Mouse (Mus musculus) testis, adult 2 months (tissue): ENCODE measurements at regions not wholly inside any gene's neighbourhood (a gene's known extent, or its start where the extent isn't known, plus 50 kb on each side); places are given as distances from the start of the nearest gene placed in this dataset.

Experiments
- CTCF ChIP-seq: fragments of 200-500 bp; IDR thresholded peaks from 2 replicates; pipeline ENCODE4 v1.5.1; 2012; ENCODE audit warnings: low read depth, mild to moderate bottlenecking, inconsistent platforms, low read length, moderate library complexity; ENCODE audit not compliant: control insufficient read depth, insufficient read depth, insufficient replicate concordance
- POLR2A ChIP-seq: fragments of 200-500 bp; IDR thresholded peaks from 2 replicates; pipeline ENCODE4 v1.6.1; 2012; ENCODE audit warnings: low read depth, mild to moderate bottlenecking, inconsistent platforms, low read length, moderate library complexity; ENCODE audit not compliant: control insufficient read depth

DNA sequence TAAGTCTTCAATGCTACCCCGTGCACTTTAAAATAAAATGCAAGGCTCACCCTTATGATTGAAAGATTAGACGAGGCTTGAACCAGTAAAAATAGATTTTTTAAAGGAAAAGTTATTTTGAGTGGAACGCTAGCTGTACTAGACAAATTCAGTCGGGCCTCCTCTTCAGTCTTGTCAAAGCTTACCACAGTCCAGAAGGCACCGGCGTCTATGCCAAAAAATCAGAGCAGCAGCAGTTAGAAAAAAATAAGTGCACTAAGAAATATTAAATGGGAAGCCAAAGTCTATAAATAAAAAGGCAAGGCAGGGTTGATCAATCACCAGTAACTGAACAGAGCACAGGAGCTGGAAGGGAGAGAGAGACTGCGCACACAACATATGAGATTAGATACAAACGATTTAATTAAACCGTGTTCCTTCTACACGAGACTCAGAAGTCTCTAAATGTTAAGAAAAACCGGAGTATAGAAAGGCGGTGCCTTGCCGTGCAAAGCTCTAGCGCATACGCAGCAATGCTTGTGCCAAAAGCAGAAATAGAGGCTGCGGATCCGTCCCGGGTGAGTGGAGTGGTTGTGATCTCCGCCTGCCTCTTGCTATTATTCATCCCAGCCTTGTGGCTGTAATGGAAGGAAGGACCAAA lies 121.6 kb downstream of the Etnk1 start:
- TF ChIP-seq POLR2A (no peak), CTCF (no peak)
